Mouse (Mus musculus) cerebellum, postnatal 36 days (tissue): ENCODE data around the gene Gm3476.
"Not testable (repeated sequence)": the region's sequence is repeated elsewhere in the genome, so short reads cannot be mapped to it uniquely, and the experiment has no call there.

Source experiments
- DNase-seq, 2 experiments: peaks; one replicate each; pipeline ENCODE4 v3.0.0; 2021 to 2022; ENCODE audit warnings: mixed read lengths in 2 of 2

Gene Gm3476

GRCm38 (mm10) chr14:6125707-6126106 is at the start of gene Gm3476:
Gene Gm3476, minus strand, starts transcription at chr14:6125807.
- DNase-seq = not testable (repeated sequence)

GRCm38 (mm10) chr14:6163538-6163937 is 37.9 kb upstream of the Gm3476 start:
- not testable (repeated sequence) for DNase-seq

GRCm38 (mm10) chr14:6161085-6161484 is 35.5 kb upstream of the Gm3476 start:
- peak in 1 of 2 experiments; percentile 1 for DNase-seq

- peak; percentile 37 to 44 for DNase-seq
Observed at GRCm38 (mm10) chr14:6108272-6108925, 17.2 kb downstream of the Gm3476 start, which contains the start of gene Gm3468. Gene Gm3468, minus strand, starts transcription at chr14:6108665.

GRCm38 (mm10) chr14:6107500-6107899 is 18.1 kb downstream of the Gm3476 start:
- peak in 1 of 2 experiments; percentile 3 for DNase-seq

GRCm38 (mm10) chr14:6093842-6094241 is 31.8 kb downstream of the Gm3476 start, which contains the start of gene Gm8206:
Gene Gm8206, minus strand, starts transcription at chr14:6093942.
- DNase-seq = not testable (repeated sequence)

- DNase-seq = not testable (repeated sequence)
Observed at GRCm38 (mm10) chr14:6058167-6058566, 67.4 kb downstream of the Gm3476 start, which contains the start of gene Gm6337. Gene Gm6337, minus strand, starts transcription at chr14:6058267.
